Mouse (Mus musculus): ENCODE results near the gene Akap1.

GRCm38 (mm10) chr11:88847281-88848006 lies 16.9 kb downstream of the Akap1 start:
- TF ChIP-seq GATA1 (IDR thresholded peaks at IDR 0.05; ENCODE audit: borderline replicate concordance, low read length) (no peak), GATA2 (IDR thresholded peaks at IDR 0.05; ENCODE audit: borderline replicate concordance, low read depth, low read length) (no peak), CTCF (IDR thresholded peaks at IDR 0.05; ENCODE audit: low read depth, low read length) (no peak)

Data from G1E (cell line).